Mouse (Mus musculus) lung, postnatal 25 days (tissue): ENCODE measurements around the gene Tmc8.
"Not testable (repeated sequence)": the region's sequence is repeated elsewhere in the genome, so short reads cannot be mapped to it uniquely, and the experiment has no call there.

Source experiments
- DNase-seq: peaks from one replicate; pipeline ENCODE4 v3.0.0; 2022; ENCODE audit warnings: low spot score

Gene Tmc8

DNA sequence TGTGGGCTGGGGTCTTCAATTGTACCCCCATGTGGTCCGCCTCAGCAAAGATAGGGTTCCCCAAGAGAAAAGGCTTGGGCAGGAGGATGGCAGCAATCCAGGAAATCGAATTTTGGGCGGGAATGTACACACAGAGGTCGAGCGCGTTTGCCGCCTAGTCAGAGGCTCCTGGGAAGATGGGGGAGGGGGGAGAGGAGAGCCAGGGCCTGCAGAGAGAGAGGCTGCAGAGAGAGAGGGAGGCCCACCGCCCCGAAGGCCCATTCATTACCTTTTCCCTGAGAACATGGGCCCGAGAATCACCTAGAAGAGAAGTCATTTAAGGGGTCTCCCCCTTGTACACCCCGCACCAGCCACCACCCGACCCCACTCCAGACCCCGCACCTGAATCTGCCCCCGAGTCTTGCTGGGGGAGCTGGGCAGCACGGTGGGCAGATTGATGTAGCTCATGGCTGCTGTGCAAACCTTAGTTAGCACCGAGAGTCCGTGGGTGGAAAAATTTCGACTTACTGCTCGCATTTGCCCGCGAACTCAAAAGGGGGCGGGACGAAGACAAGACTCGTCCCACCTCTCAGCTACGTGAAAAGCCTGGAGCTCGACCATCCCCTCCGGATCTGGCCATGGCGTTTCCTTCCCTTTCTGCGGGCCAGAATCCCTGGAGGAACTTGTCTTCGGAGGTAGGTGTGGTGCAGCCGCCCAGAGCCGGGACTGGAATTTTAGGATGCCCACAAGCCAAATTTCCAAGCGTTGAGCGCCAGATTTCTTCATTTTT is 43.6 kb downstream of the Tmc8 start, which contains the start of the genes Afmid and Tk1:
TSS of gene Afmid (plus strand) at position 592 of the 769 bp plus-strand sequence.
TSS of gene Tk1 (minus strand) at position 760 of the 769 bp plus-strand sequence.
- DNase-seq: peak; percentile 77

DNA sequence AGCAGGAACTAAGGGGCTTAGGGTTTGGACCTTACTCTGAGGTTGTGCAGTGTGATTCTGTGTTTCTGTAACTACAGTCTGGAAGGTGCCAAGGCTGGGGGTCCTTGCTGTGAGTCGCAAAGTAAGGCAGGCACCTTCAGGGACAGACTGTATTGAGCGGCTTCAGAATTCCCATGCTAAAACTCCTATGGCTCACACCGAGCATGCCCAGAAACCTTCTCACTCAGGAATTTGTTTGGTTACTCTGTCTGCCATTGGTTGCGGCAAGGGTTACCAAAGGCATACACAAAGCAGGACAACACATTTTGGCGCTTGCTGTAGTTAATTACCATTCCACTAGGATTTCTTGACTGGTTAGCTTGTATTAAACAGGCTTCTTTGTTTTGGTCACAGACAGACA is 44.3 kb downstream of the Tmc8 start:
- DNase-seq: no peak

DNA sequence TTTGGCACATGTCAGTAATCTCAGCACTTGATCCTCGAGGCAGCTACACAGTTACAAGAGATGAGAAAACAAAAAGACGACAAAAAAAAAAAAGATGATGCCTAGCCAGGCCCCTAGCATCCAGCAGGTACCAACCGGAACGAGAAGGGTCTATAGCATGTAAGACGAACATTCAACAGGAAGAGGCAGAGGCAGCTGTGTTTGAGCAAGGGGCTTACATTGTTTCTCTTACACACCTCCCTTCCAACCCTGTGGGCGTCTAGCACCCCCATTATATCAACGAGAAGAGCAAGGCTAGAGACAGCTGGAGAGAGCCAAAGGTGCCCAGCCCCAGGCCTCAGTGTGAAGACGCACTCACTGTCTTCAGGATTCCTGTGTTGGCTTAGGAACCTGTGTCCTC is 45.0 kb downstream of the Tmc8 start:
- no peak for DNase-seq

DNA sequence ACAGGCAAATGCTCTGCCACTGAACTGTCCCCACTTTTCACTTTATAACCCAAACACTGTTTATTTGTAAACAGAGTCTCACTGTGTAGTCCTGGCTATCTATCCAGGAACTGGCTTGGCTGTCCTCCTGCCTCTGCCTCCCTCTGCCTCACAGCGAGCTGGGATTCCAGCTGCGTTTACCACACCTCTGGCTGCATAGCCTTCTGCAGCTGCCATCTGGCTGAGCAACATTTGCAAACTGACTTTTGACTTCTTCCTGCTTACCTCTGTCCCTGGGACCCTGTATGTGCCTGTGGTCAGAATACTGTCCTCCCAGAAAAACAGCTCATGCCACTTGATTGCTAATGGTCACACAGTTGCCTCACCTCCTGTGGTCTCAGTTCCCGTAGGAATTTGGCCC is 45.5 kb downstream of the Tmc8 start:
- DNase-seq: no peak

DNA sequence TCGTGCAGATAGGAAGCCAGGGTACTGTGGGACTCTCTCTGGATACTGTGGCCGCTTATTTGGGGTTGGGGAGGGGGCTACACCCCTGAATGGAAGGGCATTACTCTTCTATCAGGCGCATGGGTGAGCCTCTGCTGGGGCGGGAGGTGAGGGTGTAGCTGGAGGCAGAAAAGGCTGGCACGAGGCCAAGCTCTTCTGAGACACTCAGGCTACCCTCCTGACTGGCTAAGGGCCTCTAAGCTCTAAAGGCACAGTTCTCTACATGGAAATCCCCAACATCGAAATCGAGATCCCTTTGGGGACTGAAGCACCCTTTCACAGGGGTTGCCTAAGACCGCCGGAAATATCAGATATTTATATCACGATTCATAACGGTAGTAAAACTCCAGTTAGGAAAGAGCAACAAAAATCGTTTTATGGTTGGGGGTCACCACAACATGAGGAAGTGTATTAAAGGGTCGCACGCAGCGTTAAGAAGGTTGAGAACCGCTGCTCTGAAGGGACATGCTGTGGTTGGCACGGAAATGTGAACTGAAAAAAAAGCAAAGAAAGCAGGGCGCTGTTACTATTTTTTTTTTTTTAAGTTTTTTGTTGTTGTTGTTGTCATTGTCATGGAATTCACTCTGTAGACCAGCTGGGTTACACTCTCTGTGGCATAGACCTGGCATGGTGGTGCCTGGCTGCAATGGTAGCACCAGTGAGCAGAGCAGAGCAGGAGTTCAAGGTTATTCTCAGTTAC is 46.4 kb downstream of the Tmc8 start:
- peak; percentile 63 for DNase-seq

DNA sequence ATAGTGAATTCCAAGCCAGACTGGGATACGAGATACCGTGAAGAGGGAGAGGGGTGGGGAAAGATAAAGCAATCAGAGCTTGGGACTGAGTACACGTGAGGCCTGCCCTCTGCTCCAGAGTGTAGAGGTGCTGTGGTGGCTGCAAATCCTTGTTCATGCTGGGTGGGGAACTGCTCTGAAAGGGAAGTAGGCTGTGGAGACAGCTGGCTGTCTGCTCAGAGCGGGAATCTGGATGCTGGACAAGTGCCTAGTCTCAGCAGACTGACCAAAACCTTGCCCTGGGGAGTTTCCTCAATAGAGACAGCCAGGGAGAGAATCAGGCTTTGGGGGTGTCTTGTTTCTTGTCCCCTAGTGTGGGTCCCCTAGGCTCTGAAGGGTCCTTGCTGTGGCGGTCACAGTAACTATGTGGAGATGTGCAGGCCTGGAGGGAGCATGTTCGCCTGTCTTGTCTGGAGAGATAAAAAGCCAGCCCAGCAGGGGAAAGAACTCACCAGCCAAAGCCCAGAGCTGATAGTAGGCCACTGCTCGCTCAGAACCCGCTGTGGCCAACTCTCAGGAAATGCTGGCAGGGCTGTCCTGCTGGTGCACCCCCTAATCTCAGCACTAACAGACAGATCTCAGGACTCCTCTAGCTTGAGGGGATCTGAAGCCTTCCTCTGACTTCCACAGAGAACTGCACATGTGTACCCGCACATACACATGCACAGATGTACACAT is 47.2 kb downstream of the Tmc8 start:
- no peak for DNase-seq

DNA sequence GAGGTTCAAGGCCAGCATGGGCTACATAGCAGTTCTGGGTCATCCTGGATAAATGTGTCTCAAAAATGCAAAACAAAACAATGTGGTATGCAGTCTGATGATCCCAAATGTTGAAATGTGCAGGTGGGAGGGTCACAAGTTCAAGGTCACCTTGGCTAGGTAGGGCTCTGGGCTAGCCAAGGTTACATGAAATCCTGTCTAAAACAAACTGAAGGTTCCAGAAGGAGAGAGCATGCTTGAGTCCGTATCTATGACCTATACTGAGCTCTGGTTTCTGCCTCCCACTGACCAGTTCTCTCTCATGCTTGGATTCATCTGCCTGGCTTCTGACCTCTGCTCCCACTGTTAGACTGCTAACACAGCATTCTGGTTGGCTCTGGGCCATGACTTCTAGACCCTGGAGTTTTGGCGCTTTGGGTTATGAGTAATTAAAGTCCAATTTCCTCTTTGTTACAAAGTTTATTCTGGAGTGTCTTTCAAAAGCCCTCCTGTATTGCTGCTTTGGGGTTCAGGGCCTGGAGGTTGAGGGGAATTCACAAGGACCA is 47.9 kb downstream of the Tmc8 start:
- DNase-seq: no peak

DNA sequence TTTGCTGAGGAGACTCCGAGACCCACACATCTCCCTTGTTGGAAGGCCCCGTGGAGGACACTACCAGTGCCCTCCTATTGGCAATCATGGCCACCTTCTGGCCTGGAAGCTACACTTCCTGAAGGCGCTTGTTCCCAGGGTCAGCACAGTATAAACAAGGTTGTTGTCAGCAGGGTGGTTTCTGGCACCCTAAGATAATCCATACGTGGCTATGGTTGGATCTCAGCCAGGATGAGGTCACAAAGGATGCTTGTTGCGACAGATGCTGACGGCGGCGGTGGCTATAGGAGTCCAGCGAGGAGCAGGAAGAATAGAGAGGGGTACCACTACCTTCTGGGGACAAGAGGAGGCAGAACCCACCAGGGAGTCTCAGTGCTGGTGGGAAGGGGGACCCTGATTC is 48.5 kb downstream of the Tmc8 start:
- no peak for DNase-seq

DNA sequence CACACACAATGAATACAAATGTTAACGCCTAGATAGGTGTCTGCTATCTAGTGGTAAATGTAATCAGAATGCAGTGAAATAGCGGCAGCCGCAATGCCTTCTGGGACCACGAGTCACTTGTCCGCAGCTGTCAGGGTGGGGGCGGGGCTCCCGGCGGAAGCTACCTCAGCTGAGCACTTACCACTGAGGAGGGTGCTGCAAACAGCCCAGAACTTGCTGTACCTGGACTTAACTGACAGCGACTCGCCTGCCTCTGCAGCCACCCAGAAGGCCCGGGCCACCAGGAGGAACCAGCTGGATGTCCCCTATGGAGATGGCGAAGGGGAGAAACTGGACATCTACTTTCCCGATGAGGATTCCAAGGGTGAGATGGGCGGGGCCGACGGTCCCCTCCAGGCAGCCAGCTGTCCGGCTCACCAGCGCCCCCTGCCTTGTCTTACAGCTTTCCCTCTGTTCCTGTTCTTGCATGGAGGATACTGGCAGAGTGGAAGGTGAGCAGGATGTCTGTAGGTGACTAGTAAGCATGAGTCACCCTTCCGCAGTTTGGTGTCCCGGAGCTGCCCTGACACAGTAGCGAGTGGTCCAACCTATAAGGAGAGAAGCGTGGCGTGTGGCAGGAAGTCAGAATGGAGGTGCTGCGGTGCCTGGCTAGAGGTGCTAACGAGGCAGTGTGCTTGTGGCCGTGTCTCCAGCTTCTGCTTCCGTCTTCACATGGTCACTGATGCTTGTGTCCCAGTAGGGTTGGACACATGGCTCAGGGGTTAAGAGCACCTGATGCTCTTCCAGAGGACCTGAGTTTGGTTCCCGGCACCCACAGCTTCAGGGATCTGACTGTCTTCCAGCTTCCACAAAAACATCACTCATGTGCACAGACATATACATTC is 50.5 kb downstream of the Tmc8 start:
- peak; percentile 76 for DNase-seq

DNA sequence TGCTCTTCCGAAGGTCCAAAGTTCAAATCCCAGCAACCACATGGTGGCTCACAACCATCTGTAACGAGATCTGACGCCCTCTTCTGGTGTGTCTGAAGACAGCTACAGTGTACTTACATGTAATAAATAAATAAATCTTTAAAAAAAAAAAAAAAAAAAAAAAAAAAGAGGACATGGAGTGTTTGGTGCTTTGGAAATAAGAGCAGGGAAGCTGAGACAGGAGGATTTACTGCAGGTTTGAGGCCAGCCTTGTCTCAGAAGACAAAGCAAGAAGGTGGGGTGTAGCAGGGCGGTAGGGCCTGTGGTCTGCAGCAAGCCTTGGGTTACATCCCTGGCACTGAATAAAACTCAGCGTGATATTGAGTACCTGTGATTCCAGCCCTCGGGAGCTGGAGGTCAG is 51.6 kb downstream of the Tmc8 start:
- not testable (repeated sequence) for DNase-seq

DNA sequence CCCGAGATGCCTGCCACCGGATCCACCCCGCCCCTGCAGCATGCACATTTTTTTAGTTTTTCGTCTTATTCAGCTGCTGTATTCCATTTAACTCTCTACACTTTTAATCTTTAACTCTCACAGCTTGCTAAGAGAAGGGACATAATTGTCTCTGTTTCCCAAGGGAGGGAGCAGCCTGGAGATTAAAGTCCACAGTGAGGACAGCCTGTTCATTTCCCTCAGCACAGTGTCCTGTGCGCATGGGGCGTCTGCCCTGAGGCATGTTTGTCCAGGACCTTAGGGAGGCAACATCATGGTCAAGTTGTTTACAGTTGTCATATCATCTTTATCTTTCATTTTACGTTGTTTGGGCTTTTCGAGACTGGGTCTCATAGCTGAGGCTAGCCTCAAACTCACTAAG is 52.2 kb downstream of the Tmc8 start:
- no peak for DNase-seq

DNA sequence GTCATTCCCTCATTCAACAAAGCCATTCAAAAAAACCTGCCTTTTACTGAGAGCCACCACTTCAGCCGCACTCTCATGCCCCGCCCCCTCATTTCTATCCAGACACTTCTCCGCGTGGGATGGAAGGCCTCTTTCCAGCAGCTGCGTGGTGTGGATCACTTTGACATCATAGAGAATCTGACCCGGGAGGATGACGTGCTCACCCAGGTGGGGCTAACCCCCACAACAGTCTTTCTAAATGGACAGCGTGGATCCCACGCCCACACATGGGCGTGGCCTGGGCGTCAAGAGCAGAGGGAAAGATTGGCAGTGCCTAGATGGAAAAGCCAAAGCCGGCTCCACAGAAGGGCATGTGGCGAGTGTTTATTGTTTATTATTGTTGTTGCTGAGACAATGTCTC is 54.4 kb downstream of the Tmc8 start:
- no peak for DNase-seq

DNA sequence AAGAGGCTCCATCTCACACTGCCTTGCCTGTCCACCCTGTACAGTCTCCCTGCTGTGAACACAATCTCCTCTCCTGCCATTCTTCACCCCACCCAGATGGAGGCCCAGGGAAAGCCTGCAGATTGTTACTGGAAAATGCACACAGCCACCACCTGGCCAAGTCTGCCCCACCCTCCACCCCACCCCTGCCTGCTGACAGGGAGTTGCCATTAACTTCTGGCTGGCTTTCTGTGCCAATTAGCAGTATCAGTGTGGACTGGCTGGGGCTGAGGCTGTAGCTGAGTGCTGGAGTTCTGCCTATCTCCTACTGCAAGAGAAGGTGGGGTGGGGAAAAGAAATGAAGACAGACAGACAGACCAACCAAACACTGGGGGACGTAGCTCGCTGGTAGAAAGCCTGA is 56.7 kb downstream of the Tmc8 start:
- DNase-seq: no peak

DNA sequence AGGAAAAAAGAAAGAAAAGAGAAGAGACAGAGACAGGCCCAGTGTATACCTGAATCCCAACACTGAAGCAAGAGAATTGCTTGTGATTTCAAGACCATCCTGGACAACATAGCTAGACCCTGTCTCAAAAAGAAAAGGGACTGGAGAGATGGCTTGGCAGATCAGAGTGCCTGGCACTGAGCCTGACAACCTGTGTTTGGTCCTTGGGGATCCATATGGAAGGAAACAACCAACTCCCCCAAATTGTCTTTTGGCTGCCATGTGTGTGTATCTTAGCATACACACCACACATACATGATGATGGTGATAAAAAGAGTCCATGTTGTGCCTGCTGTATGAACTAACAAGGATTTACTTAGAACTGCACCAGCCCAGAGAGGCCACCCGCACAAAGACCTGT is 57.1 kb downstream of the Tmc8 start:
- no peak for DNase-seq

DNA sequence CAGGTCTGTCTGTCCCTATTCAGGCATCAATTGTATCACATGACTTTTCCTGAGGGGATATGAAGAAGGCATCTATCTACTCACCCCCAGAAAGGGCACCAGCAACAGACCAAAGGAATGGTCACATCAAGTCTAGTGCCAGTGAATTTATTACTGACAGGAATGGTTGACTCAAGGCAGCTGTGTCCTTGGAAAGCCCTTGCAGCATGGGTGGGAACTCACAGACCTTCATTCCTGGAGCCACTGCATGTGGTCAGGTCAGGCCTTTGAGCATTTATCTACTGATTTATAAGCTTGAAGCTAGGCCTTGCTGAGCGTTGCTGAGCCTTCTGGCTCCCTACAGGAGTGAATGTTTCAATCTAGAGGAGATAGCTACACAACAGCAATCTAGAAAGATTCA is 59.0 kb downstream of the Tmc8 start:
- no peak for DNase-seq
